Mouse (Mus musculus) lung, adult 2 months (tissue): ENCODE results near the gene Zfhx3.

Source experiments
- CTCF ChIP-seq: fragments of 200-500 bp; IDR thresholded peaks from 2 replicates; pipeline ENCODE4 v1.5.1; 2011; ENCODE audit warnings: mild to moderate bottlenecking, low read length, control low read depth; ENCODE audit not compliant: insufficient read depth
- POLR2A ChIP-seq: fragments of 200-500 bp; IDR thresholded peaks from 2 replicates; pipeline ENCODE4 v1.6.1; 2011; ENCODE audit warnings: low read depth, mild to moderate bottlenecking, control low read depth, low read length, borderline replicate concordance; ENCODE audit errors: extremely low read depth

GRCm38 (mm10) chr8:108715416-108715948 is 773.0 kb downstream of the Zfhx3 start:
- TF ChIP-seq CTCF (no peak), POLR2A (no peak)
